Mouse (Mus musculus): ENCODE measurements around the gene Fbxw4.
"Not testable (repeated sequence)": the region's sequence is repeated elsewhere in the genome, so short reads cannot be mapped to it uniquely, and the experiment has no call there.

Fbxw4 gene

DNA sequence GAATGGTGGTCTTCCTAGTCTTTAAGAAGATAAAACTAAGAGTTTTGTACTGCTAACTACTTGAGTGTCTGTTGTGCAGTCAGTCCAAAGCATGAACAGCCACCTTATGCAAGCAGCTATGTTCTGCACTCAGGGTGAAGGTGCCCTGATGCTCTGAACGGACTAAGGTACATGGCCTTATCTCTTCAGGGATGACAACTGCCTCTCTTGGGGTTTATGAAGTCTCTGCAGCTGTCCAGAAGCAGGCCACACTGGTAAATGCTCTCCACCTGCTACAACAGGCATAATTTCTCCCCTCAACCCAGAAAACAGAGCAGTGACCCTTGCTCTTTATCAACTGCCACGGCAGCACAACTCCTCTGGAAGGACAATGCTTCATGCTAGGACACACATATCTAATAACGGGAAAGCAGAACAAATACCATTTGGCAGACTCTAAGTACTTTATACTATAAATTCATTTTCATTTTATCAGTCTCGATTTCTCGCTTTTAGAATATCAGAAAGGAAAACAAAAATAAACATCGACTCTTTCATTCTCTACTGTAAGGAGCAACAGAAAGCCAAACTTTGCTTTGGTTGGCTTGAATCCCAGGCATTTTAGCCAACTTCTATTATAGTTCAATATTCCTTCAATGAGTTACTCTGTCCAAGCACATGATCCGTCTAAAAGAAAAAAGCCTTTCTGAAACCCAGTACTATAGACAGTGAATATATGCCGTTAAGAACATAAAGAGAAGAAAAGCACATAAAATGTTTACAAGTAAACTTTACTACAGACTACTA lies 3.1 kb downstream of the Fbxw4 start:
- DNase-seq (ENCODE audit: low spot score in 2 of 2), result no peak

- no peak for DNase-seq (ENCODE audit: low spot score in 2 of 2)
Measured at GRCm38 (mm10) chr19:45655870-45656269, 4.2 kb downstream of the Fbxw4 start.

GRCm38 (mm10) chr19:45653986-45654385 lies 6.1 kb downstream of the Fbxw4 start:
- no peak for DNase-seq (ENCODE audit: low spot score in 2 of 2)

- DNase-seq (ENCODE audit: low spot score in 2 of 2), result no peak
Measured at GRCm38 (mm10) chr19:45652286-45652988, 7.7 kb downstream of the Fbxw4 start.

GRCm38 (mm10) chr19:45651524-45651923 lies 8.6 kb downstream of the Fbxw4 start:
- no peak for DNase-seq (ENCODE audit: low spot score in 2 of 2)

DNA sequence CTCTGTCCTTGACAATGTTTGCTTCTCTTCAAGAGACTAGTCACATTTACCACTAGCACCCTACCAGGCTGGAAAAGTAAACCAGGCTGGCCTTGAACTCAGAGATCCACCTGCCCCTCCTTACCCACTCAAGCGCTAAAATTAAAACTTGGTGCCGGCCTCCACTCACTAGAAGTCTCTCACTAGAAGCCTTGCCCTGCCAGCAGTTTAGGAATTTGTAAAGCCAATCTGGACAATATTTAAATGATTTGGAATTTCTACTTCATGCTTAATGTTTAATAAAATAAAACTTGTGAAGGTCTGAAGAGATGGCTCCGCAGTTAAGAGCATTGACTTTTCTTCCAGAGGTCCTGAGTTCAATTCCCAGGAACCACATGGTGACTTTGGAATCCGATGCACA lies 10.3 kb downstream of the Fbxw4 start:
- no peak for DNase-seq (ENCODE audit: low spot score in 2 of 2)

DNA sequence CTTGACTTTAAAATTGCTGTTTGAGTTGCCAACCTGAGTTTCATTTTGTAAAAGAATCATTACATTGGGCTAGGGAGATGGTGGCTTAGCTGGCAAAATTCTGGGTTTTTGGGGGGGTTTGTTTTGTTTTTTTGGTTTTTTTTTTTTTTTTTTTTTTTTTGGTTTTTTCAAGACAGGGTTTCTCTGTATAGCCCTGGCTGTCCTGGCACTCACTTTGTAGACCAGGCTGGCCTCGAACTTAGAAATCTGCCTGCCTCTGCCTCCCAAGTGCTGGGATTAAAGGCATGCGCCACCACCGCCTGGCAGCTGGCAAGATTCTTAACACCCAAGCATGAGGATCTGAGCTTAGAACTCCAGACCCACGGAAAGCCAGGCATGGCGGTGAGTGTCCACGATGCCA lies 11.6 kb downstream of the Fbxw4 start:
- DNase-seq (ENCODE audit: low spot score in 2 of 2), result not testable (repeated sequence)

- no peak for DNase-seq (ENCODE audit: low spot score in 2 of 2)
Measured at GRCm38 (mm10) chr19:45646866-45647265, 13.2 kb downstream of the Fbxw4 start.

GRCm38 (mm10) chr19:45640691-45641090 lies 19.4 kb downstream of the Fbxw4 start:
- DNase-seq (ENCODE audit: low spot score in 2 of 2), result no peak

GRCm38 (mm10) chr19:45635960-45636359 lies 24.2 kb downstream of the Fbxw4 start:
- DNase-seq (ENCODE audit: low spot score in 2 of 2), result no peak

GRCm38 (mm10) chr19:45631584-45631983 lies 28.5 kb downstream of the Fbxw4 start:
- no peak for DNase-seq (ENCODE audit: low spot score in 2 of 2)

- no peak for DNase-seq (ENCODE audit: low spot score in 2 of 2)
Measured at GRCm38 (mm10) chr19:45630953-45631352, 29.2 kb downstream of the Fbxw4 start.

DNA sequence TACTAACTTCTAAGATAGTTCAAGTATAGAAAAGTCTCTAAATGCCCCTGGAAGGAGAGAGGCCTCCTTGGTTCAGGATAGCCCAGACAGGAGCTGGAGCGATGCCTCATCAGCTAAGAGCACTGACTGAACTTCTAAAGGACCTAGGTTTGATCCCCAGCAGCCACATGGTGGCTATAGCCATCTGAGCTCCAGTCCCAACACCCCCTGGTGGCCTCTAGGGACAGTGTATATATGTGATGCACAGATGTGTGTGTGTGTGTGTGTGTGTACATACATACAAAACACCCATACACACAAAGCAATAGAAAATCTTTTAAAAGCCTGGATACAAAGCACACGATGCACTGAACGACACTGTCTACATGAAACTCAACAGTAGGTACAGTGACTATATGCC lies 30.9 kb downstream of the Fbxw4 start:
- DNase-seq (ENCODE audit: low spot score in 2 of 2), result no peak

GRCm38 (mm10) chr19:45628649-45629048 lies 31.5 kb downstream of the Fbxw4 start:
- DNase-seq (ENCODE audit: low spot score in 2 of 2), result no peak

GRCm38 (mm10) chr19:45627036-45627435 lies 33.1 kb downstream of the Fbxw4 start:
- no peak for DNase-seq (ENCODE audit: low spot score in 2 of 2)

DNA sequence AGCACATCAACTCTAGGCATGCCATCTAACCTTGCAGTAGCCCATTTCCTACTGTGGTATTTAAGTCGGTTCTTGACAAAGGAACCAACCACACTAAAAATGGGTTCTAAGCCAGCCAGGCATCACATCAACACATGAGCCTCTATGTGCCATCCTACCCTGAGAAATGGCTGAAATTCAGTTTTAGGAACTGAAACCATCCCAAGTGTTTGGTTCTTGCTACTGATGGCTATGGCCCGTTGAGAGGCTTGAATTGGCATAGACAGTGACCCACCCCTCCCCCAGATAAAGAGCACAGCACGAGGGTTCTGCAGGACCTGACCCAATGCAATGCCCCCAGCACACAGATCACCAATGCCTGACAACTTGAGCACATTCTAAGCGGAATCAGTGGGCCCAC lies 36.4 kb downstream of the Fbxw4 start:
- DNase-seq (ENCODE audit: low spot score in 2 of 2), result no peak

- DNase-seq (ENCODE audit: low spot score in 2 of 2), result no peak
Measured at GRCm38 (mm10) chr19:45622144-45622543, 38.0 kb downstream of the Fbxw4 start.

GRCm38 (mm10) chr19:45621061-45621460 lies 39.1 kb downstream of the Fbxw4 start:
- DNase-seq (ENCODE audit: low spot score in 2 of 2), result no peak

- DNase-seq (ENCODE audit: low spot score in 2 of 2), result no peak
Measured at GRCm38 (mm10) chr19:45619744-45620501, 40.2 kb downstream of the Fbxw4 start.

GRCm38 (mm10) chr19:45618184-45618583 lies 41.9 kb downstream of the Fbxw4 start:
- DNase-seq (ENCODE audit: low spot score in 2 of 2), result no peak

GRCm38 (mm10) chr19:45616735-45617134 lies 43.4 kb downstream of the Fbxw4 start:
- no peak for DNase-seq (ENCODE audit: low spot score in 2 of 2)

DNA sequence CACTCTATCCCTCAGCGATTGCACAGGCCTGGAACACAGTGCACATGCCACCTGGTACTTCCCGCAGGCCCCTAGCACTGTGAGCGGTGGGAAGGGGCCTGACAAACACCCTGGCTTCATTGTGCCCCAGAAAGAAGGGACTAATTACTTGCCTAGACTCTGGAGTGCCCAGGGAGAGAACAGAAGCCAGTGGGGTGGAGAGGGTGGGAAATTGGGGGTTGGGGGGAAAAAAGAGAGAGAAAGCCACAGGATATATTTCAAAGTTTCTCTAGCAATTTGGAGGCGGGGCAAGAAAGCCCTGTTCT lies 43.9 kb downstream of the Fbxw4 start:
- DNase-seq (ENCODE audit: low spot score in 2 of 2), result no peak
